Mouse (Mus musculus): ENCODE data around the gene Wnk4.

Gene Wnk4

DNA sequence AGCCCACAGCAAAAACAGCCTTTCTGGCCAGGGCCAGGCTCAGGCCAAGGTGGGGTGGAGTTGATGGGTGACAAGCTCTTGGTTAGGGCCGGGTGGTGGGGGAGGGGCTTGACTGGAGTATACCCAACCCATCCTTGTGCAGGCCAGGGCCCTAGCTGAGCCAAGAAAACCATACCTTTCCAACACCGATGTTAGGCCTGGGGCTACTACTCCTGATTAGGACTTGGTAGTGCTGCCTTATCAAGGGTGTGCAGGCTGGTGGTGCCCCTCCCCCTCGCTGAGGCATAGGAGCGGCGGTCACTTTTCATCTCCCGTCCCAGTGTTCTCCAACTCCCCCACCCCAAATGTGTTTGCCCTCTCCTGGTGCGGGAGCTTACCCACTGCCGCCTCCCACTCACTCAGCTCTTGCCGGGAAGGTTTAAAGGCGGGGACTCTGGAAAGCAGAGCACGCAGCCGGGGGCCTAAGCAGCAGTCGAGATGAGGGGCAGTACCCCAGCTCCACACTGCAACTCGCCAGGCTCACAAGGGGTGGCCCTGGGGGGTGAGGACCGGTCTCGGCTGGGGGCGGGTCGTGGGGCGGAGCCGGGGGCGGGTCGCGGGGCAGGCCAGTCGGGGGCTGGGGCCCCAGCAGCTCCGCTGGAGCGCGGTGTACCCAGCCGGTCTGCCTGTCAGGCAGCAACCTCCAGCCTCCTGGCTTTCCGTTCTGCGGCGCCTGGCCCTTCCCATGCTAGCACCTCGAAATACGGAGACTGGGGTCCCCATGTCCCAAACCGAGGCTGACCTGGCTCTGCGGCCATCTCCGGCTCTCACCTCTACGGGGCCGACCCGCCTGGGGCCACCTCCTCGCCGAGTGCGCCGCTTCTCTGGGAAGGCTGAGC, at the start of gene Wnk4:
Wnk4 (plus strand) TSS at position 620 of the 878 bp plus-strand sequence.
- DNase-seq (ENCODE audit: low spot score), result peak; percentile 85

- DNase-seq (ENCODE audit: low spot score), result no peak
These were observed 48.4 kb upstream of the Wnk4 start for GRCm38 (mm10) chr11:101211970-101212369.

DNA sequence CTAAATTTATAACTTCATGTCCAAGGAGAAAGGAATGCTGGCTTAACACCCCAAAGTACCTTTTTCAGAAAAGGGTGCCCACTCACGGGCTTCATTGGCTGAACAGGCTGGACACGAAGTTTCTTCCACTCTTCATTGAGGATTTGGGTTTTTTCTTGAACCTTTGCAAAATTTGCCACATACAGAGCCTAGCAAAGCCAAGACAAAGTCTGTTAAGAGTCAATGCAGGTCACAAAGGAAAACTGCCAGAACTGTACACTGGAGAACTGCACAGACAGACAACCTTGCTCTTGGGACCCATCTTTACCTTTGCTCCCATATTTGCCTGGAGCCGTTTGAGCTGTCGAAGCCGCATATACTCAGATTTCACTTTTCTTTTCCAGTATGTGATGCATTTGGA, 43.4 kb upstream of the Wnk4 start:
- no peak for DNase-seq (ENCODE audit: low spot score)

GRCm38 (mm10) chr11:101218436-101219055, 41.8 kb upstream of the Wnk4 start:
- DNase-seq (ENCODE audit: low spot score), result no peak

DNA sequence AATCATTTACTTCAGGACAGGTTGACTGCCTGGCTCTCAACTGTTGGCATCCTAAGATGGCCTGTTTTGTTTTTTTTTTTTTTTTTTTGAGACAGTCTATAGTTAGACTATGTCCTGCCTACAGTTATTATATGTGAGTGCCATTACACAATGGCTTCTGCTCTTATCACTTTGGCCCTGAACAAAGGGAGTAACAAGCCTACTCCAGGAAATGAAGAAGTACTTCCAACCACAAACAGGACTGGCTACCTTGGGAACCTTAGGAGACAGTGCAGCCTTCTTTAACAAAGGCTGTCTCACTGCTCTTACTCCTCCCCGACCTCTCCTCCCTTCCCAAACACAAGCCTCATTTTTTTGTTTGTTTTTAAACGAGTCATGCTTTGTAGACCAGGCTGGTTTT, 39.5 kb upstream of the Wnk4 start:
- DNase-seq (ENCODE audit: low spot score), result no peak

DNA sequence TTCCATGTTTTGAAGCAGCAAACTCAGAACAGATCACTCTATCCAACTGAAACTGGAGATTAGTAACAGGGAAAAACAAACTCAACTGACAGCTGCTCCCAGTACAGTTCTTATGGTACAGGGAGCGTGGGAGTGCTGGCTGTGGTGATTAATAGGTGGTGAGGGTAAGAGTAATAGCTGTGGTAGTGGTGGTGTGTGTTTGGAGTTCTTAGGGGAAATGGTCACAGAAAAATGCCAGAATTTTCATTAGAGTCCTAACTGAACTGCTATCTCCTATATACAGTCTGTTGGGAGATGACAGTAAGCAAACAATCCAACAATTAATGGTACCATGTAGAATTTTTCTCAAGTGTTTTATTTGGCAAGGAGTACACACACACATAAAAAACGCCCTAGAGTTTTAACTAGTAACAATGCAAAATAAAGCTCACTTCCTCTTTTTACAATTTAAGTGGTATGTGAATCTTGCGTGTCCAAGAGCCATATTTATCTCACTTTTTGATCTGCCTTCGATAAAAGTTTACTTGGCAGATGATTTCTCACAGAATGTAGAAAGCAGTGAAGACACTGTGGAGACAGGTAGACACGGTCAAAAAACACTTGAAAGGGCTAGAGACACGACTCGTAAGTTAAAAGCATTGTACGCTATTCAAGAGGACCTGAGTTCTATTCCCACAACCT, 38.9 kb upstream of the Wnk4 start:
- no peak for DNase-seq (ENCODE audit: low spot score)

DNA sequence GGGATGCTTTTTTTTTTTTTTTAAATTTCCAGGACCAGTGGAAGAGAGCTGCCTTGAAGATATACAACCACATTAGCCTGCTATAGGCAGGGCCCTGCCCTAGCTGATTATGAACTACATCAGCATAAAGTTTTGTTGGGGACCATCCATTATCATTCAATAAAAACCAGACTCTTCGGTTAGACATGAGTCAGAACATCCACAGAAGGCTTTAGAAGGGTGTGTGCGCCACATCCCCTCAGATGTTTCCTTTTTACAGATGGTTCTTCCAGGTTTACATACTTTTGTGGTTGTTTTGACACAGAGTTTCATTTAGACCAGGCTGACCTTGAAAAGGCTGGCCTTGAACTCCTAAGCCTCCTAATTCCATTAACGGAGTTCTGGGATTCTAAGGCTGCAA, 36.0 kb upstream of the Wnk4 start:
- DNase-seq (ENCODE audit: low spot score), result no peak

DNA sequence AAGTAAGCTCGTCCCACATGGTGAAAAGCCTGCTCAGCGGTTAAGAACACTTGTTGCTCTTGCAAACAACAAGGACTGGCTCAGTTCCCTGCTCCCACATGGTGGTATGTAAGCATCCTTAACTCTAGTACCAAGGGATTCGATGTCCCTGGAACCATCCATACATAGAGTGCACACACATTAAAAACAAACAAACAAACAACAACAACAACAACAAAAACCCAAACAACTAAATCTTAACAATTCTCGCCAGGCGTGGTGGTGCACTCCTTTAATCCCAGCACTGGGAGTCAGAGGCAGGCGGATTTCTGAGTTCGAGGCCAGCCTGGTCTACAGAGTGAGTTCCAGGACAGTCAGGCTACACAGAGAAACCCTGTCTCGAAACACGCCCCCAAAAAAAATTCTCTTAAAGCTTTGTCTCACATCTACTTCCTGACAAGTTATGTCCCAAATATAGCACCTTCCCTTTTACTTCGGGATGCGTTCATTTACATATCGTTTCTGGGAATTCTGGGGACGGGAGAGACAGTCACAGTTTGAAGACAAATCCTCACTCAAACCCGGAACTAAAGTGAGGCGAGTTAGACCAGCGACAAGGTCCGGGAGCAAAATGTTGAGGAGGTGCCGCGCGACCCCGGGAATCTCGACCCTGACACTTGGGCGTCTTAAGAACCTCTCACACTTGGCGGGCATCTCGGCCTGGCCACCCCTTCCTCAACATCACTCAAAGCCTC, 34.9 kb upstream of the Wnk4 start:
- no peak for DNase-seq (ENCODE audit: low spot score)

DNA sequence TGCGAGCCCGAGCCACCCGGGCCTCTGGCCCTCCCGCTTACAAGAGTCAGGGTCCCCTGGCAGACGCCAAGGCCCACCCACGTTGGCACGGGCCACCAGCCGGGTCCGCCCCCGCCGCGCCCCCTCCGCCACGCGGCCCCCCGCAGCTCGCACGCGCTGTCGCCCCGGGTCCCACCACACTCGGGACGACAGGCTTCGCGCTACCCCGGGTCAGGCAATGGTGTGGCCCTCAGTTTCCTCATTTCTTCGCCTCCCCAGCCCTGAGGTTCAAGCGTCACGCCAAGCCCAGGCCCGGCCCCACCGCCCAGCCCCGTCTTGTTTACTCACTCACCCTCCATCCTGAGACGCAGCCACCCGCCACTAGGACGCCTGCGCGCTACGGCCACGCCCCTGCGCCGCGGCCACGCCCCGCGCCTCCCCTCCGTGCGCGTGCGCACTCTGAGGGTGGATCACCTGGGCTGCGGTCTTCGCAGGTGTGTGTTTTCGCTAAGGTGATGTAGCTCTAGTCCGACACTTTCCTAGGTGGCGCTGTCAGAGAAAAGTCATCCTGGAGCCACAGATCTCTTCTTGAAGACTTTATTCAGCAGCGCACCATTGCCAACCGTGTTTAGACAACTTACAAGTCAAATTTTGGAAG, 34.2 kb upstream of the Wnk4 start, which contains the start of gene Ezh1:
Ezh1 (minus strand) TSS at position 399 of the 637 bp plus-strand sequence.
- DNase-seq (ENCODE audit: low spot score), result peak; percentile 93

GRCm38 (mm10) chr11:101229361-101229900, 30.9 kb upstream of the Wnk4 start:
- DNase-seq (ENCODE audit: low spot score), result peak; percentile 81

DNA sequence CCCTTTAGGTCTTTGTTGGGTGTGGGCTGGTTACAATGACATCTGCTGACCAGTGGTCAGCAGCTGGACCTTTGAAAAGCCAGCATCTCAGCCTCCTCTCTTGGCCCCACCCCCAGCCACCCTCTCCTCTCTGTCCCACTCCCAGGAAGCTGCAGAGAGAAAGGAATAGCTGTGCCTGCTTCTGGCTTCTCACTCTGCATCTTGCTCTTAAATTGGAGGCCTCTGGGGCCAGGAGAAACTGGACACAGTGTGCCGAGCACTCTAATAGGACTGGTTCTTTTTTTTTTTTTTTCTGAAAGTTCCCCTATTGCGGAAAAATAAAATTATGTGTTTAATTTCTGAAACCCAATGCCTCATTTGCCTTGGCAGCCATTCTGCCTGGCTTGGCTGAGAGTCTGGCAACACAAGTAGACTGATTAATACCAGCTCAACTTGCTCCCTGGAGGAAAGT, 30.3 kb upstream of the Wnk4 start:
- DNase-seq (ENCODE audit: low spot score), result peak; percentile 79

- no peak for DNase-seq (ENCODE audit: low spot score)
These were observed 29.8 kb upstream of the Wnk4 start for GRCm38 (mm10) chr11:101230526-101230925.

GRCm38 (mm10) chr11:101230991-101231871, 29.1 kb upstream of the Wnk4 start:
- peak; percentile 67 for DNase-seq (ENCODE audit: low spot score)

- no peak for DNase-seq (ENCODE audit: low spot score)
These were observed 28.1 kb upstream of the Wnk4 start for GRCm38 (mm10) chr11:101232010-101232839.

DNA sequence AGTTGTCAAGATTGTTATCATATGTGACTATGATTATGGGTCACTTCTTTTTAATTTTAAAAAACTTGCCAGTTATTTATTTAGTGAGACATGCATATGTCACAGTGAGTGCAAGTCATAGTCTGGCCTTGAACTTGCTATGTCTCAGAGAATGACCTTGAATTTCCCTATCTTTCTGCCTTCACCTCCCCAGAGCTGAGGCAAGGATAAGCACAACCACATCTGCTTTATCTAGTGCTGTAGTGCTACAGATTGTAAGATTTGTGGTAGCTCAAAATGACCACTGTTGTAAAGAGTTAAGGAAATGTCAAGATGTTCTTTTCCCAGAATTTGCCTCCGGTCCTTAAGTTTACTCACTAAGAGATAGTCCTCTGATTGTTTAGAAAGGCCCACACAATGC, 27.1 kb upstream of the Wnk4 start:
- no peak for DNase-seq (ENCODE audit: low spot score)

- no peak for DNase-seq (ENCODE audit: low spot score)
These were observed 26.2 kb upstream of the Wnk4 start for GRCm38 (mm10) chr11:101234124-101234523.

GRCm38 (mm10) chr11:101235429-101235828, 24.9 kb upstream of the Wnk4 start:
- DNase-seq (ENCODE audit: low spot score), result no peak

- no peak for DNase-seq (ENCODE audit: low spot score)
These were observed 23.6 kb upstream of the Wnk4 start for GRCm38 (mm10) chr11:101236782-101237181.

DNA sequence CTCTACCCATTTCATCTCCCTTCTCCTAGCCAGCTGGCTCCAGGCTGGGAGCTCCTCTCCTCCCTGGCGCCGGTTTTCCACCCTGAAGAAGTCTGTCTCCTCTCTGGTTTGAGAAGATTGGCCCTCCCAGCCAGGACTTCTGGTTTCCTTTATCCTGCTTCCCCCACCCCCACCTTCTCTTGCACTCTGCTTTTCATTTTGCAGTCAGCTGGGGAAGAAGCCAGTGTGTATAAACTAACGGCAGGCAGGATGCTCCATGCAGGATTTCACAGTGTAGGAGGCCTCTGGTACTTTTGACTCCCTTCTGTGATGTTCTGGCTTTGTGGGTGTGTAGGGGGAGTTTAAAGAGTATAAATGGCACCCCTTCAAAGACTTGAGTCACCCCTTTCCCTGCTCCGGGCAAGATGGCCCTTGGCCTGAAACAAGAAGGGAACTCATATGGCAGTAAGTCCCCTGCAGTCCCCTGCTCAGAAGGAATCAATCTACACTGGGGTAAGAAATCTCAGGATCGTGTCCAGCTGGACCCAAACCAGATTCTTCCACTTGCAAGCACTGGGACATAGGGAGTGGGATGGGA, 22.2 kb upstream of the Wnk4 start:
- no peak for DNase-seq (ENCODE audit: low spot score)

Measured in testis, postnatal 10 days (tissue).